Mouse (Mus musculus): ENCODE data around the gene Hcn4. TPM values are rescaled to one million over a fixed set of nuclear protein-coding genes. Genes with fewer than 3 reads are reported as not detected.

The Hcn4 gene
- total RNA-seq (2021) (1 to 10 TPM; 8.1 to 9.1 TPM), polyA plus RNA-seq (2012; rRNA removed) (6.1 and 7.7 TPM in 2 replicates)
- long read RNA-seq, partial matches to known transcripts, result 0 of 1 reads
- long read RNA-seq, other reads (novel, unspliced or antisense), result 1 of 1 reads

DNA sequence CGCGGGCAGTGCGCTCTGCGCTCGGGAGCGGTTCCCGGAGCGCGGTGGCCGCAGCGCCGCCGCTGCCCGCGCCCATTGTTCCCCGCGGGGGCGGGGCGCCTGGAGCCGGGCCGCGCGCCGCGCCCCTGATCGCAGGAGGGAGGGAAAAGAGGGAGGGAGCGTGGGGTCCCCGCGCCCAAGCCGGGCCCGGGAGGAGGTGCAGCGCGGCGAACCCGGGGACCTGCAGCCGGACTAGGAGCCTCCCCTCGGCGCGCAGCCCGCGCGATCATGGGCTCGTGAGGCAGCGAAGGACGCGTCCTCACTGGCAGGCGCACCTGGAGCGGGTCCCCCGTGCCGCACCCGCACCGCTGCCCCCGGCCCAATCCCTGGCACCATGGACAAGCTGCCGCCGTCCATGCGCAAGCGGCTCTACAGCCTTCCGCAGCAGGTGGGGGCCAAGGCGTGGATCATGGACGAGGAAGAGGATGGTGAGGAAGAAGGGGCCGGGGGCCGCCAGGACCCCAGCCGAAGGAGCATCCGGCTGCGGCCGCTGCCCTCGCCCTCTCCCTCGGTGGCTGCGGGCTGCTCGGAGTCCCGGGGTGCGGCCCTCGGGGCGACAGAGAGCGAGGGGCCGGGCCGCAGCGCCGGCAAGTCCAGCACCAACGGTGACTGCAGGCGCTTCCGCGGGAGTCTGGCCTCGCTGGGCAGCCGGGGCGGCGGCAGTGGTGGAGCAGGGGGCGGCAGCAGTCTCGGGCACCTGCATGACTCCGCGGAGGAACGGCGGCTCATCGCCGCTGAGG, at the start of gene Hcn4:
TSS of gene Hcn4 (plus strand) at position 274 of the 779 bp plus-strand sequence.
- peak within 1 kb of the TSS; percentile 83 for H3K9ac ChIP-seq (ENCODE audit: low read depth, low read length)
- intact Hi-C loops (cut with DNase I), result no loop called here

GRCm38 (mm10) chr9:58774761-58775160, 48.5 kb upstream of the Hcn4 start:
- no peak overlapping the region for H3K27ac ChIP-seq
- no peak for DNase-seq
- intact Hi-C loops (cut with DNase I), result loop anchor here (10.0 kb wide), 1 partner anchor 100 kb away; no protein-coding TSS in a partner anchor
- no peaks in the 10 kb centered on the region for H3K79me2 ChIP-seq (replicated peaks; ENCODE audit: control insufficient read depth, insufficient read depth, low read length)
- H3K4me1 ChIP-seq (ENCODE audit: control insufficient read depth, insufficient read depth, low read length), result no peaks in the 10 kb centered on the region
- no peak overlapping the region for H3K9ac ChIP-seq (ENCODE audit: low read depth, low read length)
- WGBS, result 47% methylated on average over 3 of the region's 3 CpGs
- TF ChIP-seq CTCF (IDR thresholded peaks at IDR 0.05), result no peak
- no peak for TF ChIP-seq EP300 (IDR thresholded peaks at IDR 0.05; ENCODE audit: insufficient read depth, low read depth, low read length)
- TF ChIP-seq POLR2A (IDR thresholded peaks at IDR 0.05; ENCODE audit: insufficient read depth, low read depth, low read length), result no peak
- H3K27me3 ChIP-seq (ENCODE audit: control insufficient read depth, insufficient read depth, low read length), result no peaks in the 10 kb centered on the region
- H3K4me3 ChIP-seq, result no peak overlapping the region
- no peaks in the 10 kb centered on the region for H3K36me3 ChIP-seq (ENCODE audit: control insufficient read depth, insufficient read depth, low read length)

More for the DNA sequence above, at the start of gene Hcn4:
- Histone ChIP-seq H3K36me3 (ENCODE audit: control insufficient read depth, insufficient read depth, low read length) (no peaks in the 10 kb centered on the region), H3K27me3 (ENCODE audit: control insufficient read depth, insufficient read depth, low read length) (no peaks in the 10 kb centered on the region; the same call in 1 of the 2 replicates), H3K4me3 (peak within 1 kb of the TSS; percentile 62), H3K79me2 (replicated peaks; ENCODE audit: control insufficient read depth, insufficient read depth, low read length) (no peaks in the 10 kb centered on the region), H3K27ac (peak within 1 kb of the TSS; percentile 15; the same call in 1 of the 2 replicates), H3K4me1 (ENCODE audit: control insufficient read depth, insufficient read depth, low read length) (no peaks in the 10 kb centered on the region)
- under 1% methylated on average over 80 of the region's 95 CpGs for WGBS
- TF ChIP-seq EP300 (IDR thresholded peaks at IDR 0.05; ENCODE audit: insufficient read depth, low read depth, low read length) (no peak), POLR2A (IDR thresholded peaks at IDR 0.05; ENCODE audit: insufficient read depth, low read depth, low read length) (no peak), CTCF (IDR thresholded peaks at IDR 0.05) (no peak)
- no peak for DNase-seq

DNA sequence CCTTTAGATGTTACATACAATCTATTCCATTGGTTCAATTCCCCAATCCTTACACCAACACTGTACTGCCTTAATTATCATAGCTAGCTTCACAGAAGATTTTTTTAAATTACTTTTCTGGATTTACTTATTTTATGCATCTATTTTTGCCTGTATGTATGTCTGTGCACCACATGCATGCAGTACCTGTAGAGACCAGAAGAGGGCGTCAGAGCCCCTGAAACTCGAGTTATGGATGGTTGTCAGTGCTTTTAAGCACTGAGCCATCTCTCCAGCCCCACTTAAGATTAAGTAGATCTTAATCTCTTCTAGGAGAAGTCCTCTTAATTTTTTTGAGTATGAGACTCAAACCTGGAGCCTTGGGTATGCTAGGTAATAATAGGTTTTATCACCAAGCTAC, 47.8 kb upstream of the Hcn4 start:
- Histone ChIP-seq H3K27me3 (ENCODE audit: control insufficient read depth, insufficient read depth, low read length) (no peaks in the 10 kb centered on the region), H3K36me3 (ENCODE audit: control insufficient read depth, insufficient read depth, low read length) (no peaks in the 10 kb centered on the region), H3K79me2 (replicated peaks; ENCODE audit: control insufficient read depth, insufficient read depth, low read length) (no peaks in the 10 kb centered on the region), H3K9ac (ENCODE audit: low read depth, low read length) (no peak overlapping the region), H3K4me3 (no peak overlapping the region), H3K27ac (no peak overlapping the region), H3K4me1 (ENCODE audit: control insufficient read depth, insufficient read depth, low read length) (no peaks in the 10 kb centered on the region)
- WGBS, result 22% methylated on average over 2 of the region's 2 CpGs
- intact Hi-C loops (cut with DNase I), result loop anchor here (10.0 kb wide), 1 partner anchor 99 kb away; no protein-coding TSS in a partner anchor
- TF ChIP-seq EP300 (IDR thresholded peaks at IDR 0.05; ENCODE audit: insufficient read depth, low read depth, low read length), result no peak
- TF ChIP-seq CTCF (IDR thresholded peaks at IDR 0.05), result peak; percentile 67
- TF ChIP-seq POLR2A (IDR thresholded peaks at IDR 0.05; ENCODE audit: insufficient read depth, low read depth, low read length), result no peak
- no peak for DNase-seq

GRCm38 (mm10) chr9:58789476-58789875, 33.7 kb upstream of the Hcn4 start:
- no peaks in the 10 kb centered on the region for H3K4me1 ChIP-seq (ENCODE audit: control insufficient read depth, insufficient read depth, low read length)
- intact Hi-C loops (cut with DNase I), result no loop called here
- DNase-seq, result no peak
- no peaks in the 10 kb centered on the region for H3K27me3 ChIP-seq (ENCODE audit: control insufficient read depth, insufficient read depth, low read length)
- no peak for TF ChIP-seq POLR2A (IDR thresholded peaks at IDR 0.05; ENCODE audit: insufficient read depth, low read depth, low read length)
- TF ChIP-seq CTCF (IDR thresholded peaks at IDR 0.05), result no peak
- TF ChIP-seq EP300 (IDR thresholded peaks at IDR 0.05; ENCODE audit: insufficient read depth, low read depth, low read length), result no peak
- H3K4me3 ChIP-seq, result no peak overlapping the region
- 89% methylated on average over 3 of the region's 3 CpGs for WGBS
- no peak overlapping the region for H3K27ac ChIP-seq
- no peaks in the 10 kb centered on the region for H3K36me3 ChIP-seq (ENCODE audit: control insufficient read depth, insufficient read depth, low read length)
- H3K9ac ChIP-seq (ENCODE audit: low read depth, low read length), result no peak overlapping the region
- H3K79me2 ChIP-seq (replicated peaks; ENCODE audit: control insufficient read depth, insufficient read depth, low read length), result no peaks in the 10 kb centered on the region

DNA sequence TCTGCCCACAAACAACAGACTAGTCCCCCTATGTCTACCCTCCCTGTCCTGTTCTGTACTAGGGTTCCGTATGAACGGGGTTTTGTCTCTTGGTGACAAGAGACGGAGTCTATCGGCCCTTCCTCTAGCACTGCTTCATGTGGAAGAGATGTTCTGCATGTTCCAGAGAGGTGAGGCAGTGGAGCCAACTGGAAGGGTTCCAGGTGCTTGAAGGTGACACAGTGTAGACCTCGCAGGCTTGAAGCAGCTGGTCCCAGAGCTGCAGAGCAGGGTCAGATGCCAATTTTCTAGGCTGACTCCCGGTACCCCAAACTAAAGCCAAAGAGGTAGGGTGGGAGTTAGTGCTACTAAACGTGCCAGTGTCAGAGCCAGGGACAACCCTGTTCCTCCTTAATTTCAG, 25.1 kb upstream of the Hcn4 start:
- Histone ChIP-seq H3K4me1 (ENCODE audit: control insufficient read depth, insufficient read depth, low read length) (0 out of 2 replicates have a peak, but pooled peaks cover 2% of the 10 kb centered on the region), H3K79me2 (replicated peaks; ENCODE audit: control insufficient read depth, insufficient read depth, low read length) (no peaks in the 10 kb centered on the region), H3K9ac (ENCODE audit: low read depth, low read length) (no peak overlapping the region), H3K27ac (no peak overlapping the region), H3K4me3 (no peak overlapping the region), H3K36me3 (ENCODE audit: control insufficient read depth, insufficient read depth, low read length) (no peaks in the 10 kb centered on the region), H3K27me3 (ENCODE audit: control insufficient read depth, insufficient read depth, low read length) (no peaks in the 10 kb centered on the region)
- intact Hi-C loops (cut with DNase I), result no loop called here
- no peak for DNase-seq
- 59% methylated on average over 7 of the region's 7 CpGs for WGBS
- no peak for TF ChIP-seq EP300 (IDR thresholded peaks at IDR 0.05; ENCODE audit: insufficient read depth, low read depth, low read length)
- TF ChIP-seq POLR2A (IDR thresholded peaks at IDR 0.05; ENCODE audit: insufficient read depth, low read depth, low read length), result no peak
- no peak for TF ChIP-seq CTCF (IDR thresholded peaks at IDR 0.05)

GRCm38 (mm10) chr9:58801441-58801840, 21.8 kb upstream of the Hcn4 start:
- Histone ChIP-seq H3K27ac (no peak overlapping the region), H3K9ac (ENCODE audit: low read depth, low read length) (no peak overlapping the region), H3K4me3 (no peak overlapping the region), H3K36me3 (ENCODE audit: control insufficient read depth, insufficient read depth, low read length) (no peaks in the 10 kb centered on the region), H3K4me1 (ENCODE audit: control insufficient read depth, insufficient read depth, low read length) (peaks cover 5% of the 10 kb centered on the region), H3K27me3 (ENCODE audit: control insufficient read depth, insufficient read depth, low read length) (no peaks in the 10 kb centered on the region), H3K79me2 (replicated peaks; ENCODE audit: control insufficient read depth, insufficient read depth, low read length) (no peaks in the 10 kb centered on the region)
- DNase-seq, result no peak
- intact Hi-C loops (cut with DNase I), result no loop called here
- 64% methylated on average over 2 of the region's 2 CpGs for WGBS
- TF ChIP-seq CTCF (IDR thresholded peaks at IDR 0.05) (no peak), EP300 (IDR thresholded peaks at IDR 0.05; ENCODE audit: insufficient read depth, low read depth, low read length) (no peak), POLR2A (IDR thresholded peaks at IDR 0.05; ENCODE audit: insufficient read depth, low read depth, low read length) (no peak)
